Mouse (Mus musculus): Measurements from ENCODE around the gene Pus3.
"Not testable (repeated sequence)": the region's sequence is repeated elsewhere in the genome, so short reads cannot be mapped to it uniquely, and the experiment has no call there.

Pus3 gene

DNA sequence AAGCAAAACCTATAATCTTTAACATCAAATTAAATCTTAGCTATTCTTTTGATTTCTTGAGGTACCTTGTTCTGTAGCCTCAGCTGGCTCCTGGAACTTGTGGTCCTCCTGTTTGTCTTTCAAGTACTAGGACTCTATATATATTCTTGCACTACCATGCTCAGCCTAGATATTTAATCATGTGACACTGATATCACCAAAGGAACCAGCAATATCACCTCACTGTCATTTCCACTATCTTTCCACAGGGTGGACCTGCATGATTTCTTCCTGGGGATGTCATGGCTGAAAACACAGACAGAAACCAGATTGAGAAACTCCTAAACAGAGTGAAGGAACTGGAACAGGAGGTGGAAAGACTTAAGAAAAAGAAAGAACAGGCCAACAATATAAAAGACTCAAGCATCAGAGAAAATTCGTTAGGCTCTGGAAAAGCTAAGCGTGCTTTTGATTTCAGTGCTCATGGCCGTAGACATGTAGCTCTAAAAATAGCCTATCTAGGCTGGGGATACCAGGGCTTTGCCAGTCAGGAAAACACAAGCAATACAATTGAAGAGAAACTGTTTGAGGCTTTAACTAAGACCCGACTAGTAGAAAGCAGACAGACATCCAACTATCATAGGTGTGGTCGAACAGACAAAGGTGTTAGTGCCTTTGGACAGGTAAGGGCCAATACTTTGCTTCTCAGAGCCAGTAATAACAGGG lies 6.3 kb downstream of the Pus3 start:
- peaks cover 11% of the 10 kb centered on the region for H3K36me3 ChIP-seq (ENCODE audit: control insufficient read depth, insufficient read depth, low read length, poor library complexity, severe bottlenecking)

DNA sequence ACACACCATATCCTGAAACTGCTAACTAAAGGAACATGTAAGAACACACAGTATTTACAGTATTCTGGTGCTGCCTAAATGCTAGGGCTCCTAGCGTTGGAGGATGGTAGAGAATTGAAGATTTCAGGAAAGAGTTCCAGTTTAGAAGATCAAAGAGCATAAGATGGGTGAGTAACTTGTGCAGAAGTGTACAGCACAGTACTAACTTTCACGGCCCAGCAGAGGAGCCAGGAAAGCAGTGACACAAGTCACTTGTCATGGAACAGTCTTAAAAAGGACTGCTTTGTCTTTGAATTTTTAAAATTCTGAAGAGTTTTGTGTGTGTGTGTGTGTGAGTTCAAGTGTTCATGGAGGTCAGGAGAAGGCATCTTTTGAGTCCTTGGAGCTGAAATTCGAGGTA lies 9.6 kb downstream of the Pus3 start:
- Histone ChIP-seq H3K36me3 (ENCODE audit: control insufficient read depth, insufficient read depth, low read length, poor library complexity, severe bottlenecking) (peaks cover 8% of the 10 kb centered on the region), H3K27me3 (ENCODE audit: control insufficient read depth, insufficient read depth, low read length, poor library complexity, severe bottlenecking) (no peaks in the 10 kb centered on the region; the same call in 1 of the 2 replicates)
- DNase-seq (ENCODE audit: low read depth, low spot score), result no peak

More for the DNA sequence above, 6.3 kb downstream of the Pus3 start:
- H3K27me3 ChIP-seq (ENCODE audit: control insufficient read depth, insufficient read depth, low read length, poor library complexity, severe bottlenecking), result no peaks in the 10 kb centered on the region
- DNase-seq (ENCODE audit: low read depth, low spot score), result no peak

DNA sequence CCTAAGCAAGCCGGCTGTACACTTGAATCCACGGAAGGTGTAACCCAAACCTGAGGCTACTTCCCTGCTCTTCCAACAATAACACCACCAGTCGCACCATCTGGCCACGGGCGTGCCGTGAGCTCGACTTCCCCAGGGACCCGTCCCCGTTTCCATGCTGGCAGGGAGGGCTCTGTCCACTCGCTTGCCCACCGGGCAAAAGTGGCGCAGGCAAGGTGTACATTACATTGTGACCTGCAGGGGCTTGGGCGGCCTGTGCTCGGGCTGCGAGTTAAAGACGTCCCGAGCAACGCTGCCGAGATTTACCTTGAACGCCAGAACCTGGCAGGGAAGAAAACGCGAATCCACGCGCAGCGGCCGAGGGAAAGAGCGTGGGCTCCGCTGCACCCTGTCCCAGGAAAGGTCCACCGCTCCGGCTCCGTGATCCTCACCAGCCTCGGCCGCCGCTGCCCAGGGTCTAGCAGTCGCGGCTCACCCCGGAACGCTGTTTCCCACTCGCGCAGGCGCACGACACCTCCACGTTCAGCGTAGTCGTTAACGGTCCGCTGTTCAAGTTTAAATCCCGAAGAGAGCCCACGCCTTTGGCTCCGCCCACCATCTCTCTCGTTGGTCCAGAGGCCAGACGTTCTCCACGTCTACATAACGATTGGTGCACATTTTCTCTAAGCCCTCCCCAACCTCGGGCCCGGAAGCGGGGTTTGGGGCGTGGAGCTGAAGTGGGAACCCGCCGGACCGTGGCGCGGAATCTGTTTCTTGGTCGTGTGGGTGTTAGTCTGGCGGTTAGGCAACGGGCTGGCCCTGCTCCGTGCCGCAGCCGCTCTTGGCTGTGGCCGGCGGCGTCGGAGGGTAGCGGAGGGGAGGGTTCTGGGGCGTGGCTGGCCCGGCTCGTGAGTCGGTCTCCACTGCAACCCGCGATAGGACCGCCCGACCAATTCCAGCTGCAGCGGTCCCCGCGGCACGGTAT lies 11.5 kb downstream of the Pus3 start, which contains the start of the genes Pate2 and Hyls1:
TSS of gene Pate2 (plus strand) at position 714 of the 964 bp plus-strand sequence.
TSS of gene Hyls1 (minus strand) at position 828 of the 964 bp plus-strand sequence.
- DNase-seq (ENCODE audit: low read depth, low spot score), result peak; percentile 98

DNA sequence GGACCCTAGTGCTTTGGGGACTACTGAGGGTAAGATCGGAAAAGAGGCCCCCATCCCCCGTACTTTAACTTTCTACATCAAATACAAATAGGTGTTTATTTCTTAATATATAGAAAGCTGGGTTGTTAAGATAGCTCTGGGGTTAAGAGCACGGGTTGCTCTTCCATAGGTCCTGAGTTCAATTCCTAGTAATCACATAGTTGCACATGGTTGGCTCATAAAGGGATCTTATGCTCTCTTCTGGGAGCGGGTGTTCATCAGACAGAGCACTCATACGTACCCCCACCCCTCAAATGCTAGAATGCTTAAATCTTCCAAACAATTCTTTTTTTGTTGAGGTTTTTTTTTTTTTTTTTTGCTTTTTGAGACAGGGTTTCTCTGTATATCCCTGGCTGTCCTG lies 12.3 kb downstream of the Pus3 start:
- peak; percentile 7 for DNase-seq (ENCODE audit: low read depth, low spot score)
- Histone ChIP-seq H3K36me3 (ENCODE audit: control insufficient read depth, insufficient read depth, low read length, poor library complexity, severe bottlenecking) (no peaks in the 10 kb centered on the region; the same call in 1 of the 2 replicates), H3K27me3 (ENCODE audit: control insufficient read depth, insufficient read depth, low read length, poor library complexity, severe bottlenecking) (no peaks in the 10 kb centered on the region; the same call in 1 of the 2 replicates)

More for the DNA sequence above, 11.5 kb downstream of the Pus3 start, which contains the start of the genes Pate2 and Hyls1:
- Histone ChIP-seq H3K36me3 (ENCODE audit: control insufficient read depth, insufficient read depth, low read length, poor library complexity, severe bottlenecking) (peaks cover 4% of the 10 kb centered on the region), H3K27me3 (ENCODE audit: control insufficient read depth, insufficient read depth, low read length, poor library complexity, severe bottlenecking) (no peaks in the 10 kb centered on the region; the same call in 1 of the 2 replicates)

DNA sequence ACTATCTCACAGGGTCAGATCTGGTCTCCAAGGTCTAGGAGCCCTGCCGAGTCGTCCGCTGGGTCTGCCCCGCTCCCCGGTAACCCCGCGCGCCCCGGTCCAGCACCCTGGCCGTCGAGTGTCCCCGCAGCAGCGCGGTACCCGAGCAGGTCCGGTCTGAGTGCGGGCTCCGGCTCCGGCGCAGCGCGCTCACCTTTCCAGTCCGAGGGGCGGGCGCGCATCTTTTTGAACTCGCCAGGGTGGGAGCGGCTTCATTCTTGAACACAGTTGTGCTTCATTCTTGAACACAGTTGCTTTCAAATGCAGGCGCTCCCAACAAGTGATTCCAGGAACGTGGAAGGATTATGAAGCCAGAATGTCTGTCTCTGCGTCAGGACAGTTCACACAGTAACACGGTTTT lies 16.0 kb downstream of the Pus3 start:
- no peaks in the 10 kb centered on the region; the same call in 1 of the 2 replicates for H3K27me3 ChIP-seq (ENCODE audit: control insufficient read depth, insufficient read depth, low read length, poor library complexity, severe bottlenecking)
- no peak for DNase-seq (ENCODE audit: low read depth, low spot score)
- no peaks in the 10 kb centered on the region for H3K36me3 ChIP-seq (ENCODE audit: control insufficient read depth, insufficient read depth, low read length, poor library complexity, severe bottlenecking)

DNA sequence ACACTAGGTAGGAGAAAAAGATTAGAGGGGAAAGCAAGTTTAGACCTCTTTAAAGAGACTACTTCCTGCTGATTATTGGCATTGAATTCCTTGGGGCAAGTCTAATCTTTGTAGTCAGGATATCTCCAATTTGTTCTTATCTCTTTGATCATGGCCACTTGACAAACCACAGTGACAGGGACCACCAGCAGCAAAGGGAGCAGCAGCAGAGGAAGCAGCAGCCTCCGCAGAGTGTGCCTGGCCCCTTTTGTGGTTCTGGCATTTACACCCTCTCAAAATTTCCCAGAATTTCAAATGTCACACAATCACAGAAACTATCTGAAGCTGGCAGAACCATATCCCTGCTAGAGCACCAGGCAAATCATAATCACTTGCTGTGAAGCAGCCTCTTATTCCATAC lies 29.3 kb downstream of the Pus3 start:
- no peak for DNase-seq (ENCODE audit: low read depth, low spot score)
- Histone ChIP-seq H3K27me3 (ENCODE audit: control insufficient read depth, insufficient read depth, low read length, poor library complexity, severe bottlenecking) (no peaks in the 10 kb centered on the region), H3K36me3 (ENCODE audit: control insufficient read depth, insufficient read depth, low read length, poor library complexity, severe bottlenecking) (no peaks in the 10 kb centered on the region)

DNA sequence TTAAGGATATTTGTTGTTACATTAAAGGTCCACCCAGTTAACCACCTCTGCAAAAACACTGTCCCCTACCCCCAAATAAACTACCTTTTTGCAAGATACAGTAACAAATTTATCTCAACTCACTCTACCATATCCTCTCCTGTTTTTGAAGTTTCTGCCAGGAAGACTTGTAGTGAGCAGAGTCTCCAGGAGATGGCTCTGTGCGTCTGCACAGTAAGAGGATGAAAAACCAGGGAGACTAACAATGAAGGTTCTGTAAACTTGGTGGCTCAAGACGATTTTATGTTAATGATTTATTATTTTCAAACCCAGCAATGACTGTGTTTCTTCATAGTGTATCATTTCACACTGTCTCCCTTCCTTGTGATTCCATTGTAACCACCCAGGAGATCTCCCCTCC lies 34.5 kb downstream of the Pus3 start:
- no peaks in the 10 kb centered on the region for H3K27me3 ChIP-seq (ENCODE audit: control insufficient read depth, insufficient read depth, low read length, poor library complexity, severe bottlenecking)
- DNase-seq (ENCODE audit: low read depth, low spot score), result peak; percentile 8
- no peaks in the 10 kb centered on the region for H3K36me3 ChIP-seq (ENCODE audit: control insufficient read depth, insufficient read depth, low read length, poor library complexity, severe bottlenecking)

DNA sequence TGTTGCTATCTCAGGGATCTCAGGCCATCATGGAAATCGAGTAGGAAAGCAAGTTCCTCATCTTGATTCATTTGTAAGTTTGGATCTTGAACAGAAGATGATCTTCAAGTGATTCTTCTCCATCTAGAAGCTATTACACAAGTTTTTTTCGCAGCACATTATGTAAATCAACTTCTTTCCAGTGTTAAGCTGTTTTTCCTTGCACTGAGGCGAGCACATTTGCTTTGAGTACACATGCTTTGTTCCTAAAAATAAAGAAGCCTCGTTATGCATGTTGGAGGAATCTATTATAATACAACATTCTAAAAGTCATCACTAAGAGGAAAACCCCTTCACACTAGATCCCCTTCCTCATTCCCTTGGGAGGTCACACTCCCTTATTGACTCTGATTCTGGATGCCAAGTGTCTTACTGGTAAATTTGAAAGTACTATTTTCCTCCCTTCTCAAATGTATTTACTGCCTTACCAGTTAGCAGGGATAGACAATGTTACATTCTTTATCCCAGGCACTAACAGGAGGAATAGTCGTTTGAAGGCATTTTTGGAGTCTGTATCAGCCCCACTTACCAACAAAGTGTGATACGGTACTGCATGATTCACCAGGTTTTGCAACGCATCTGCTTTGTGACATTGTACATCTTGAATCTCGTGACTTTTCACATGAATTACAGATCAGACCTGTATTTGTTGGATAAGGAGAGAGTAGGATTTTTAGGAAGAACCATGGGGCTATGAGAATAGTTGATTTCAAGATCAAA lies 49.4 kb downstream of the Pus3 start:
- Histone ChIP-seq H3K27me3 (ENCODE audit: control insufficient read depth, insufficient read depth, low read length, poor library complexity, severe bottlenecking) (no peaks in the 10 kb centered on the region), H3K36me3 (ENCODE audit: control insufficient read depth, insufficient read depth, low read length, poor library complexity, severe bottlenecking) (no peaks in the 10 kb centered on the region)
- DNase-seq (ENCODE audit: low read depth, low spot score), result no peak

DNA sequence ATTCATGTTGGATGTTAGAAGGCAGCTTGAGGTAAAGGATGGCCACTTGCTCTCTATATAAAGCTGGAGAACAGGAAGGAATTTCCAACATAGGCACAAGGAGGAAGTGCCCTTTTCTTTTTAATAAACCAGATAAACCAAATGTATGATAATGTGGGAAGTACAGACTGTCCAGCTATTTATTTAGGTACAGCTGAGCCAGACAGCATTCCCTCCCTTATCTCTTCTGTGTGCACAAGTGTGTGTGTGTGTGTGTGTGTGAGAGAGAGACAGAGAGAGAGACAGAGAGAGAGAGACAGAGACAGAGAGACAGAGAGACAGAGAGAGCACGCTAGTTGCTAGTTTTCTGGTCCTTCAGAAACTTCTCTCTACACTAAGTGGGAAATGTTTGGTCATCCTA lies 53.4 kb downstream of the Pus3 start, which contains the start of gene Pate4:
TSS of gene Pate4 (minus strand) at position 101 of the 400 bp plus-strand sequence.
- Histone ChIP-seq H3K27me3 (ENCODE audit: control insufficient read depth, insufficient read depth, low read length, poor library complexity, severe bottlenecking) (no peaks in the 10 kb centered on the region), H3K36me3 (ENCODE audit: control insufficient read depth, insufficient read depth, low read length, poor library complexity, severe bottlenecking) (no peaks in the 10 kb centered on the region)
- DNase-seq (ENCODE audit: low read depth, low spot score), result no peak

DNA sequence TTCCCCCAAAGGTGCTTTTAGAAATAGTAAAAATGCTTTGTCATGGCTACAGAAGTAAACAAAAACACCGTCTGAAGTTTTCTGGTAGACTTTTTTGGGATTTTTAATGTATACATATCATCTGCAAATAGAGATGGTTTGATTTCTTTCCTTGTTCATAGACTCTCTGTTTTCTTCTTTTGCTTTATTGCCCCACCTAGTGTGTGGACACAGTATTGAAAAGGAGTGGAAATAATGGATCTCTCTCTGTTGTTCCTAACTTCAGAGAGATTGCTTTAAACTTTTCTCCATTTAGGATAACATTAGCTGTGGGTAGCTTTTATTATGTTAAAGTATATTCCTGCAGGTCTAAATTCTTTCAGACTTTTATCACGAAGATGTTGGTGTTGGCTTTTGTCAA lies 55.6 kb downstream of the Pus3 start:
- DNase-seq (ENCODE audit: low read depth, low spot score), result peak; percentile 19
- Histone ChIP-seq H3K27me3 (ENCODE audit: control insufficient read depth, insufficient read depth, low read length, poor library complexity, severe bottlenecking) (no peaks in the 10 kb centered on the region), H3K36me3 (ENCODE audit: control insufficient read depth, insufficient read depth, low read length, poor library complexity, severe bottlenecking) (no peaks in the 10 kb centered on the region)

DNA sequence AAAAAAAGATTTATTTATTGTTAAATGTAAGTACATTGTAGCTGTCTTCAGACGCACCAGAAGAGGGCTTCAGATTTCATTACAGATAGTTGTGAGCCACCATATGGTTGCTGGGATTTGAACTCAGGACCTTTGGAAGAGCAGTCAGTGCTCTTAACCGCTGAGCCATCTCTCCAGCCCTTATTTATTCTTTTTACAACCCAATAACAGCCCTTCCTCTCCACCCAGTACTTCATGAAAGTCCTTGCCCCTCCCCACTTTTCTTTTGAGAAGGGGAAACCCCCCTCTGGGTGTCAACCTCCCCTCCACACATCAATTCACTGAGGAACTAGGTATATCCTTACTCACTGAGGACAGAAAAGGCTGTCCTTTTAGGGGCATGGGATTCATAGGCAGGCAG lies 58.4 kb downstream of the Pus3 start:
- not testable (repeated sequence) for DNase-seq (ENCODE audit: low read depth, low spot score); H3K27me3 ChIP-seq (ENCODE audit: control insufficient read depth, insufficient read depth, low read length, poor library complexity, severe bottlenecking); H3K36me3 ChIP-seq (ENCODE audit: control insufficient read depth, insufficient read depth, low read length, poor library complexity, severe bottlenecking)

All from splenic B cell, adult 2 months (primary cell).